Mouse (Mus musculus) cerebral cortex, adult 2 months (tissue): ENCODE data around the gene Ap2b1.

Source experiments
- WGBS: fragments of 180-500 bp; shearing (Covaris S2); methylation state at CpG from one replicate; pipeline ENCODE4 v1.1.7; 2018; 5-methylcytosine and 5-hydroxymethylcytosine counted together

The Ap2b1 gene

GRCm38 (mm10) chr11:83298225-83299195 is at the start of gene Ap2b1:
Gene Ap2b1, plus strand, starts transcription at chr11:83299024.
- 2% methylated on average over 56 of the region's 56 CpGs for WGBS

GRCm38 (mm10) chr11:83257211-83257610 is 41.6 kb upstream of the Ap2b1 start:
- 62% methylated on average over 5 of the region's 5 CpGs for WGBS

- 98% methylated on average over 1 of the region's 1 CpGs for WGBS
Measured at GRCm38 (mm10) chr11:83262673-83263072, 36.2 kb upstream of the Ap2b1 start.

GRCm38 (mm10) chr11:83263146-83263545 is 35.7 kb upstream of the Ap2b1 start:
- WGBS, result 62% methylated on average over 3 of the region's 3 CpGs

GRCm38 (mm10) chr11:83270842-83271150 is 28.0 kb upstream of the Ap2b1 start:
- 2% methylated on average over 6 of the region's 6 CpGs for WGBS

- under 1% methylated on average over 26 of the region's 26 CpGs for WGBS
Measured at GRCm38 (mm10) chr11:83271151-83271950, 27.5 kb upstream of the Ap2b1 start.

- 13% methylated on average over 2 of the region's 2 CpGs for whole genome bisulfite sequencing
Measured at GRCm38 (mm10) chr11:83271951-83272843, 26.6 kb upstream of the Ap2b1 start.

GRCm38 (mm10) chr11:83276251-83276650 is 22.6 kb upstream of the Ap2b1 start:
- 55% methylated on average over 7 of the region's 7 CpGs for WGBS

GRCm38 (mm10) chr11:83279024-83279423 is 19.8 kb upstream of the Ap2b1 start:
- 81% methylated on average over 4 of the region's 4 CpGs for WGBS

- WGBS, result 88% methylated on average over 6 of the region's 6 CpGs
Measured at GRCm38 (mm10) chr11:83279691-83280090, 19.1 kb upstream of the Ap2b1 start.

- WGBS, result 66% methylated on average over 2 of the region's 2 CpGs
Measured at GRCm38 (mm10) chr11:83282084-83282483, 16.7 kb upstream of the Ap2b1 start.

GRCm38 (mm10) chr11:83285627-83286026 is 13.2 kb upstream of the Ap2b1 start:
- whole genome bisulfite sequencing, result 86% methylated on average over 4 of the region's 4 CpGs

GRCm38 (mm10) chr11:83286566-83286965 is 12.3 kb upstream of the Ap2b1 start, which contains the start of gene Slfn14:
Gene Slfn14, minus strand, starts transcription at chr11:83286726.
- 86% methylated on average over 1 of the region's 1 CpGs for WGBS

- WGBS, result 93% methylated on average over 5 of the region's 5 CpGs
Measured at GRCm38 (mm10) chr11:83289036-83289435, 9.8 kb upstream of the Ap2b1 start.

- WGBS, result 84% methylated on average over 2 of the region's 2 CpGs
Measured at GRCm38 (mm10) chr11:83289633-83290032, 9.2 kb upstream of the Ap2b1 start.

- WGBS, result under 1% methylated on average over 38 of the region's 38 CpGs
Measured at GRCm38 (mm10) chr11:83291375-83292250, 7.2 kb upstream of the Ap2b1 start.

- WGBS, result under 1% methylated on average over 5 of the region's 5 CpGs
Measured at GRCm38 (mm10) chr11:83292251-83292587, 6.6 kb upstream of the Ap2b1 start.

GRCm38 (mm10) chr11:83293182-83293581 is 5.6 kb upstream of the Ap2b1 start:
- WGBS, result 58% methylated on average over 1 of the region's 1 CpGs

- WGBS, result 95% methylated on average over 2 of the region's 2 CpGs
Measured at GRCm38 (mm10) chr11:83294133-83294532, 4.7 kb upstream of the Ap2b1 start.

GRCm38 (mm10) chr11:83297816-83298215 is 1.0 kb upstream of the Ap2b1 start:
- WGBS, result 59% methylated on average over 6 of the region's 6 CpGs

GRCm38 (mm10) chr11:83299724-83300123 is 900 bp downstream of the Ap2b1 start:
- 89% methylated on average over 9 of the region's 9 CpGs for WGBS
